Comparison of ENCODE assay signal across 8 mouse cellular contexts in genomic region chr4:3084021-3084545, GRCm38 (mm10).
DNase-seq lines count a peak whose midpoint lies in the region; ATAC-seq and TF ChIP-seq lines count a peak whose summit lies in the region.

No protein-coding gene starts in this region.

- 73% methylated on average over 3 of the region's 3 CpGs for WGBS in hindbrain, embryonic 11.5 days
- 64% methylated on average over 3 of the region's 3 CpGs for WGBS in hindbrain, embryonic 13.5 days
- WGBS in limb, embryonic 14.5 days, result 71% methylated on average over 3 of the region's 3 CpGs
- WGBS in stomach, embryonic 15.5 days, result 58% methylated on average over 3 of the region's 3 CpGs

- dilution Hi-C loops in CH12.LX (cut with MboI; ENCODE audit: extremely low pct_ligation_motif_present, extremely low pct_unique_long_range_greater_than_20kb, low sequenced_read_pairs), result no loop called here

- H3K27me3 ChIP-seq in hindbrain, embryonic 11.5 days (ENCODE audit: control insufficient read depth, insufficient read depth, low read length), result no peaks in the 10 kb centered on the region
- no peaks in the 10 kb centered on the region for H3K27me3 ChIP-seq in hindbrain, embryonic 13.5 days
- H3K27me3 ChIP-seq in CH12.LX (replicated peaks), result no peaks in the 10 kb centered on the region
- H3K27me3 ChIP-seq in limb, embryonic 14.5 days (ENCODE audit: control insufficient read depth, insufficient read depth, low read length), result no peaks in the 10 kb centered on the region
- H3K27me3 ChIP-seq in stomach, embryonic 15.5 days (replicated peaks), result no peaks in the 10 kb centered on the region

- H3K4me1 ChIP-seq in hindbrain, embryonic 11.5 days (replicated peaks; ENCODE audit: control insufficient read depth, insufficient read depth, low read length), result no peaks in the 10 kb centered on the region
- H3K4me1 ChIP-seq in hindbrain, embryonic 13.5 days (replicated peaks), result no peaks in the 10 kb centered on the region
- peaks cover 0 to 14% of the 10 kb centered on the region in 2 experiments; a peak in 1 of 4 replicates for H3K4me1 ChIP-seq in CH12.LX (ENCODE audit: control insufficient read depth in 1 of 2, insufficient read depth in 2 of 2)
- no peaks in the 10 kb centered on the region for H3K4me1 ChIP-seq in limb, embryonic 14.5 days (ENCODE audit: control insufficient read depth, insufficient read depth, low read length)
- H3K4me1 ChIP-seq in stomach, embryonic 15.5 days, result no peaks in the 10 kb centered on the region

- H3K4me2 ChIP-seq in hindbrain, embryonic 11.5 days (replicated peaks; ENCODE audit: low read depth, low read length), result no peak overlapping the region
- no peak overlapping the region for H3K4me2 ChIP-seq in hindbrain, embryonic 13.5 days
- H3K4me2 ChIP-seq in CH12.LX (ENCODE audit: insufficient read depth, low read depth, poor library complexity, severe bottlenecking), result no peak overlapping the region
- no peak overlapping the region for H3K4me2 ChIP-seq in limb, embryonic 14.5 days (replicated peaks; ENCODE audit: low read depth, low read length, severe bottlenecking)
- no peak overlapping the region for H3K4me2 ChIP-seq in stomach, embryonic 15.5 days

- H3K9me3 ChIP-seq in hindbrain, embryonic 11.5 days (ENCODE audit: control insufficient read depth, low read length), result peaks cover 75% of the 10 kb centered on the region
- peaks cover 90% of the 10 kb centered on the region for H3K9me3 ChIP-seq in hindbrain, embryonic 13.5 days
- peaks cover 19% of the 10 kb centered on the region for H3K9me3 ChIP-seq in CH12.LX (replicated peaks; ENCODE audit: low read length)
- peaks cover 74% of the 10 kb centered on the region for H3K9me3 ChIP-seq in limb, embryonic 14.5 days (ENCODE audit: control insufficient read depth, low read length)
- peaks cover 18% of the 10 kb centered on the region; the same call in 1 of the 2 replicates for H3K9me3 ChIP-seq in stomach, embryonic 15.5 days

- no peak overlapping the region for H3K4me3 ChIP-seq in hindbrain, embryonic 11.5 days (ENCODE audit: low read depth, low read length)
- H3K4me3 ChIP-seq in hindbrain, embryonic 13.5 days, result no peak overlapping the region
- no peak overlapping the region for H3K4me3 ChIP-seq in CH12.LX (replicated peaks in 1 of 3; ENCODE audit: low read depth in 2 of 3, low read length in 2 of 3, poor library complexity in 1 of 3)
- H3K4me3 ChIP-seq in limb, embryonic 14.5 days (replicated peaks; ENCODE audit: low read length), result no peak overlapping the region
- H3K4me3 ChIP-seq in stomach, embryonic 15.5 days (replicated peaks), result no peak overlapping the region

- no peak for TF ChIP-seq POLR2A in CH12.LX (IDR thresholded peaks at IDR 0.05; ENCODE audit: low read depth, low read length)
- TF ChIP-seq POLR2A in limb, embryonic 14.5 days (IDR thresholded peaks at IDR 0.05; ENCODE audit: borderline replicate concordance, extremely low read depth, insufficient read depth, insufficient read length), result no peak

- H3K9ac ChIP-seq in hindbrain, embryonic 11.5 days (ENCODE audit: low read depth, low read length), result no peak overlapping the region
- H3K9ac ChIP-seq in hindbrain, embryonic 13.5 days, result no peak overlapping the region
- no peak overlapping the region for H3K9ac ChIP-seq in CH12.LX (ENCODE audit: insufficient read depth, low read depth)
- H3K9ac ChIP-seq in limb, embryonic 14.5 days (ENCODE audit: low read depth, low read length, severe bottlenecking), result no peak overlapping the region
- no peak overlapping the region for H3K9ac ChIP-seq in stomach, embryonic 15.5 days

- peak; percentile 20; the same call in 1 of the 2 replicates for ATAC-seq in hindbrain, embryonic 11.5 days (ENCODE audit: low FRiP score)
- no peak; the same call in 1 of the 2 replicates for ATAC-seq in hindbrain, embryonic 13.5 days (ENCODE audit: low FRiP score)
- ATAC-seq in erythroblast, adult 5-6 weeks (replicated peaks; ENCODE audit: low FRiP score, poor library complexity, severe bottlenecking), result peak; percentile 34
- ATAC-seq in limb, embryonic 14.5 days (ENCODE audit: low FRiP score, low read depth), result no peak
- ATAC-seq in stomach, embryonic 15.5 days (ENCODE audit: insufficient read depth, low FRiP score, low read depth), result peak; percentile 15; the same call in 1 of the 2 replicates

- TF ChIP-seq CTCF in CH12.LX (conservative IDR thresholded peaks at IDR 0.05 in 1 of 2, IDR thresholded peaks at IDR 0.05 in 1 of 2; ENCODE audit: low read depth in 2 of 2, low read length in 2 of 2), result no peak; a peak in 1 of 4 replicates

- TF ChIP-seq EP300 in CH12.LX (IDR thresholded peaks at IDR 0.05; ENCODE audit: low read length), result no peak

- peaks cover 3% of the 10 kb centered on the region; the same call in 1 of the 2 replicates for H3K36me3 ChIP-seq in hindbrain, embryonic 11.5 days (ENCODE audit: control insufficient read depth, insufficient read depth, low read length)
- no peaks in the 10 kb centered on the region for H3K36me3 ChIP-seq in hindbrain, embryonic 13.5 days
- peaks cover 0 to 5% of the 10 kb centered on the region in 2 experiments for H3K36me3 ChIP-seq in CH12.LX (replicated peaks in 1 of 2; ENCODE audit: control insufficient read depth in 1 of 2, insufficient read depth in 1 of 2, low read length in 1 of 2)
- H3K36me3 ChIP-seq in limb, embryonic 14.5 days (ENCODE audit: control insufficient read depth, insufficient read depth, low read length), result no peaks in the 10 kb centered on the region
- no peaks in the 10 kb centered on the region for H3K36me3 ChIP-seq in stomach, embryonic 15.5 days

- H3K79me2 ChIP-seq in CH12.LX (replicated peaks; ENCODE audit: control insufficient read depth, extremely low read depth, insufficient read depth, poor library complexity, severe bottlenecking), result no peaks in the 10 kb centered on the region

- in situ Hi-C loops in CH12.LX (cut with MboI; ENCODE audit: low pct_ligation_motif_present, low pct_unique_long_range_greater_than_20kb, low sequenced_read_pairs), result no loop called here

- H3K27ac ChIP-seq in hindbrain, embryonic 11.5 days (ENCODE audit: low read depth, low read length), result no peak overlapping the region
- no peak overlapping the region for H3K27ac ChIP-seq in hindbrain, embryonic 13.5 days
- H3K27ac ChIP-seq in CH12.LX (ENCODE audit: insufficient read depth, low read depth), result no peak overlapping the region
- H3K27ac ChIP-seq in limb, embryonic 14.5 days (replicated peaks; ENCODE audit: low read depth, low read length), result no peak overlapping the region
- H3K27ac ChIP-seq in stomach, embryonic 15.5 days, result no peak overlapping the region

- no peak for DNase-seq in hindbrain, embryonic 11.5 days (ENCODE audit: low spot score)
- peak; percentile 24 for DNase-seq in CH12.LX (ENCODE audit: extremely low read depth)
- DNase-seq in limb, embryonic 14.5 days (ENCODE audit: low spot score), result peak; percentile 2
- DNase-seq in adrenal gland, adult 2 months, result no peak
- DNase-seq in ovary, adult 18-20 months (ENCODE audit: low spot score), result no peak

- TF ChIP-seq RAD21 in CH12.LX (IDR thresholded peaks at IDR 0.05; ENCODE audit: low read depth, low read length), result no peak

TF ChIP-seq in CH12.LX, 34 proteins besides CTCF, POLR2A, EP300 and RAD21:
- TF ChIP-seq PAX5 (IDR thresholded peaks at IDR 0.05; ENCODE audit: low read length) (peak; percentile 70), SIN3A (IDR thresholded peaks at IDR 0.05; ENCODE audit: low read length) (no peak), MAZ (IDR thresholded peaks at IDR 0.05; ENCODE audit: low read depth, low read length) (no peak)

Comparison
In these comparisons a context has a peak if more than half of its experiments do, and no peak if none do; other contexts are left out.
1. ATAC-seq: peak in hindbrain, embryonic 11.5 days (single experiment), erythroblast, adult 5-6 weeks (single experiment) and stomach, embryonic 15.5 days (single experiment); none in hindbrain, embryonic 13.5 days (single experiment) and limb, embryonic 14.5 days (single experiment).
2. DNase-seq: peak in CH12.LX (single experiment) and limb, embryonic 14.5 days (single experiment); none in hindbrain, embryonic 11.5 days (single experiment), adrenal gland, adult 2 months (single experiment) and ovary, adult 18-20 months (single experiment).